Mouse (Mus musculus): ENCODE results near the gene 4632433K11Rik. TPM values are rescaled to one million over a fixed set of nuclear protein-coding genes. Genes with fewer than 3 reads are reported as not detected.

The 4632433K11Rik gene
- 0.33 TPM in 1 of 2 replicates, not detected in the other for polyA plus RNA-seq (2014; fragmentation: Nextera tagmentation; extraction: Ambion mirVana)

DNA sequence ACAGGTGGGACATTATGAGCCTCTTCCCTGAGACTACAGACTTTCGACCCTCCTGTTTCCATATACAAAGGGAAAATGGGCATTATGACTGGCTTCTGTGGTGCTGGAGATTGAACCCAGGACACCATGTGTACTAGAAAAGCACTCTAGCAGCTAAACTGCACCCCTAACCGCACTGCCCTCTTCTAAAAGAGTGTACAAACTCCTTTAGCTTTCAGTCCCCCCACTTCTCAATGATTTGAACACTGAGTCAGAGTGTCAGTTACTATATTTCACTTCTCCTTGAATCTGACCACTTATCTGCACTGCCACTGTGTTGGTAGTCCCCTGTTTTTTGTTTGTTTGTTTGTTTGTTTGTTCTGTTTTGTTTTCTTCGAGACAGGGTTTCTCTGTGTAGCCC, at the start of gene 4632433K11Rik:
Gene 4632433K11Rik, plus strand, starts transcription at position 301 of the 400 bp plus-strand sequence.
- no peak within 1 kb of the TSS for H3K27ac ChIP-seq (ENCODE audit: low read depth, low read length)
- H3K4me3 ChIP-seq (ENCODE audit: low read depth, low read length): no peak within 1 kb of the TSS
- H3K36me3 ChIP-seq (ENCODE audit: control insufficient read depth, insufficient read depth, low read length): peaks cover 61% of the 10 kb centered on the region
- no peak within 1 kb of the TSS for H3K4me2 ChIP-seq
- no peaks in the 10 kb centered on the region for H3K27me3 ChIP-seq (ENCODE audit: control insufficient read depth, insufficient read depth, low read length)
- 89% methylated on average over 3 of the region's 3 CpGs for WGBS
- no peak for ATAC-seq (ENCODE audit: low FRiP score)
- peaks cover 28% of the 10 kb centered on the region for H3K9me3 ChIP-seq (ENCODE audit: control insufficient read depth, low read length)
- no peak for DNase-seq (ENCODE audit: low spot score, missing footprints)
- H3K9ac ChIP-seq (ENCODE audit: low read length): no peak within 1 kb of the TSS
- H3K4me1 ChIP-seq (ENCODE audit: control insufficient read depth, insufficient read depth, low read length): peaks cover 5% of the 10 kb centered on the region

- ATAC-seq (ENCODE audit: low FRiP score) (no peak), DNase-seq (ENCODE audit: low spot score, missing footprints) (no peak)
- no peak overlapping the region for H3K9ac ChIP-seq (ENCODE audit: low read length)
- peaks cover 4% of the 10 kb centered on the region for H3K27me3 ChIP-seq (ENCODE audit: control insufficient read depth, insufficient read depth, low read length)
- 67% methylated on average over 2 of the region's 2 CpGs for WGBS
- no peaks in the 10 kb centered on the region for H3K9me3 ChIP-seq (ENCODE audit: control insufficient read depth, low read length)
- H3K4me3 ChIP-seq (ENCODE audit: low read depth, low read length): no peak overlapping the region
- no peak overlapping the region for H3K4me2 ChIP-seq
- H3K27ac ChIP-seq (ENCODE audit: low read depth, low read length): no peak overlapping the region
- no peaks in the 10 kb centered on the region for H3K4me1 ChIP-seq (ENCODE audit: control insufficient read depth, insufficient read depth, low read length)
- H3K36me3 ChIP-seq (ENCODE audit: control insufficient read depth, insufficient read depth, low read length): peaks cover 7% of the 10 kb centered on the region
These were observed 45.7 kb upstream of the 4632433K11Rik start for GRCm38 (mm10) chr7:4988250-4988649.

- WGBS: 33% methylated on average over 55 of the region's 55 CpGs
- peaks cover 20% of the 10 kb centered on the region for H3K4me1 ChIP-seq (ENCODE audit: control insufficient read depth, insufficient read depth, low read length)
- no peaks in the 10 kb centered on the region for H3K9me3 ChIP-seq (ENCODE audit: control insufficient read depth, low read length)
- DNase-seq (ENCODE audit: low spot score, missing footprints): no peak
- H3K27ac ChIP-seq (ENCODE audit: low read depth, low read length): no peak overlapping the region
- peaks cover 18% of the 10 kb centered on the region for H3K27me3 ChIP-seq (ENCODE audit: control insufficient read depth, insufficient read depth, low read length)
- H3K36me3 ChIP-seq (ENCODE audit: control insufficient read depth, insufficient read depth, low read length): peaks cover 10% of the 10 kb centered on the region
- H3K9ac ChIP-seq (ENCODE audit: low read length): no peak overlapping the region
- H3K4me3 ChIP-seq (ENCODE audit: low read depth, low read length): peak overlapping the region; percentile 74
- peak overlapping the region; percentile 12 for H3K4me2 ChIP-seq
- no peak for ATAC-seq (ENCODE audit: low FRiP score)
These were observed 40.4 kb upstream of the 4632433K11Rik start for GRCm38 (mm10) chr7:4993347-4993998.

GRCm38 (mm10) chr7:4993999-4994788, 39.7 kb upstream of the 4632433K11Rik start:
- Histone ChIP-seq H3K9ac (ENCODE audit: low read length) (peak overlapping the region; percentile 0; the same call in 1 of the 2 replicates), H3K36me3 (ENCODE audit: control insufficient read depth, insufficient read depth, low read length) (peaks cover 10% of the 10 kb centered on the region), H3K4me2 (peak overlapping the region; percentile 12), H3K27me3 (ENCODE audit: control insufficient read depth, insufficient read depth, low read length) (peaks cover 18% of the 10 kb centered on the region), H3K4me3 (ENCODE audit: low read depth, low read length) (peak overlapping the region; percentile 74), H3K27ac (ENCODE audit: low read depth, low read length) (no peak overlapping the region), H3K9me3 (ENCODE audit: control insufficient read depth, low read length) (no peaks in the 10 kb centered on the region), H3K4me1 (ENCODE audit: control insufficient read depth, insufficient read depth, low read length) (peaks cover 20% of the 10 kb centered on the region)
- no peak for ATAC-seq (ENCODE audit: low FRiP score)
- 47% methylated on average over 59 of the region's 59 CpGs for WGBS
- peak; percentile 89 for DNase-seq (ENCODE audit: low spot score, missing footprints)

GRCm38 (mm10) chr7:4995268-4996002, 38.5 kb upstream of the 4632433K11Rik start:
- no peaks in the 10 kb centered on the region for H3K9me3 ChIP-seq (ENCODE audit: control insufficient read depth, low read length)
- peak overlapping the region; percentile 92 for H3K9ac ChIP-seq (ENCODE audit: low read length)
- 6% methylated on average over 19 of the region's 19 CpGs for WGBS
- peaks cover 10% of the 10 kb centered on the region for H3K36me3 ChIP-seq (ENCODE audit: control insufficient read depth, insufficient read depth, low read length)
- DNase-seq (ENCODE audit: low spot score, missing footprints) (no peak), ATAC-seq (ENCODE audit: low FRiP score) (peak; percentile 14)
- H3K4me3 ChIP-seq (ENCODE audit: low read depth, low read length): peak overlapping the region; percentile 74
- 0 out of 2 replicates have a peak overlapping the region, but pooled peaks have one; percentile 20 for H3K27ac ChIP-seq (ENCODE audit: low read depth, low read length)
- peak overlapping the region; percentile 76 for H3K4me2 ChIP-seq
- H3K4me1 ChIP-seq (ENCODE audit: control insufficient read depth, insufficient read depth, low read length): peaks cover 20% of the 10 kb centered on the region
- peaks cover 18% of the 10 kb centered on the region for H3K27me3 ChIP-seq (ENCODE audit: control insufficient read depth, insufficient read depth, low read length)

GRCm38 (mm10) chr7:4996003-4996895, 37.7 kb upstream of the 4632433K11Rik start, which contains the start of gene Zfp579:
TSS of gene Zfp579 (minus strand) at chr7:4996158.
- 6% methylated on average over 21 of the region's 26 CpGs for WGBS
- Histone ChIP-seq H3K4me1 (ENCODE audit: control insufficient read depth, insufficient read depth, low read length) (peaks cover 20% of the 10 kb centered on the region), H3K36me3 (ENCODE audit: control insufficient read depth, insufficient read depth, low read length) (peaks cover 10% of the 10 kb centered on the region), H3K27me3 (ENCODE audit: control insufficient read depth, insufficient read depth, low read length) (peaks cover 18% of the 10 kb centered on the region), H3K4me3 (ENCODE audit: low read depth, low read length) (peak within 1 kb of the TSS; percentile 74), H3K4me2 (peak within 1 kb of the TSS; percentile 76), H3K27ac (ENCODE audit: low read depth, low read length) (peak within 1 kb of the TSS; percentile 36; the same call in 1 of the 2 replicates), H3K9ac (ENCODE audit: low read length) (peak within 1 kb of the TSS; percentile 92), H3K9me3 (ENCODE audit: control insufficient read depth, low read length) (no peaks in the 10 kb centered on the region)
- ATAC-seq (ENCODE audit: low FRiP score) (peak; percentile 88), DNase-seq (ENCODE audit: low spot score, missing footprints) (peak; percentile 99)

GRCm38 (mm10) chr7:4996934-4997333, 37.0 kb upstream of the 4632433K11Rik start:
- ATAC-seq (ENCODE audit: low FRiP score): no peak
- peak overlapping the region; percentile 92 for H3K9ac ChIP-seq (ENCODE audit: low read length)
- H3K36me3 ChIP-seq (ENCODE audit: control insufficient read depth, insufficient read depth, low read length): peaks cover 10% of the 10 kb centered on the region
- H3K4me2 ChIP-seq: peak overlapping the region; percentile 76
- DNase-seq (ENCODE audit: low spot score, missing footprints): no peak
- peaks cover 20% of the 10 kb centered on the region for H3K4me1 ChIP-seq (ENCODE audit: control insufficient read depth, insufficient read depth, low read length)
- H3K27ac ChIP-seq (ENCODE audit: low read depth, low read length): no peak overlapping the region
- peaks cover 18% of the 10 kb centered on the region for H3K27me3 ChIP-seq (ENCODE audit: control insufficient read depth, insufficient read depth, low read length)
- WGBS: 67% methylated on average over 6 of the region's 8 CpGs
- peak overlapping the region; percentile 74 for H3K4me3 ChIP-seq (ENCODE audit: low read depth, low read length)
- no peaks in the 10 kb centered on the region for H3K9me3 ChIP-seq (ENCODE audit: control insufficient read depth, low read length)

- H3K36me3 ChIP-seq (ENCODE audit: control insufficient read depth, insufficient read depth, low read length): no peaks in the 10 kb centered on the region
- H3K4me2 ChIP-seq: no peak overlapping the region
- ATAC-seq (ENCODE audit: low FRiP score) (no peak), DNase-seq (ENCODE audit: low spot score, missing footprints) (no peak)
- no peak overlapping the region for H3K9ac ChIP-seq (ENCODE audit: low read length)
- H3K4me3 ChIP-seq (ENCODE audit: low read depth, low read length): no peak overlapping the region
- H3K27ac ChIP-seq (ENCODE audit: low read depth, low read length): no peak overlapping the region
- no peaks in the 10 kb centered on the region for H3K9me3 ChIP-seq (ENCODE audit: control insufficient read depth, low read length)
- H3K4me1 ChIP-seq (ENCODE audit: control insufficient read depth, insufficient read depth, low read length): peaks cover 9% of the 10 kb centered on the region
- H3K27me3 ChIP-seq (ENCODE audit: control insufficient read depth, insufficient read depth, low read length): no peaks in the 10 kb centered on the region; the same call in 1 of the 2 replicates
- 83% methylated on average over 2 of the region's 2 CpGs for WGBS
These were observed 34.0 kb upstream of the 4632433K11Rik start for GRCm38 (mm10) chr7:4999876-5000275.

Measured in midbrain, embryonic 11.5 days (tissue).